Mouse (Mus musculus): ENCODE results near the gene Rere. TPM values are rescaled to one million over a fixed set of nuclear protein-coding genes. Genes with fewer than 3 reads are reported as not detected.

Rere gene
- polyA plus RNA-seq, 1 experiment from 2014 or later = 30.3 TPM

GRCm38 (mm10) chr4:150239087-150239480, 42.4 kb upstream of the Rere start:
- no peak overlapping the region for H3K27ac ChIP-seq (ENCODE audit: low read length)
- peaks cover 28% of the 10 kb centered on the region for H3K4me1 ChIP-seq (replicated peaks; ENCODE audit: control insufficient read depth, insufficient read depth, low read length)
- peak overlapping the region; percentile 75 for H3K4me3 ChIP-seq (ENCODE audit: low read length)
- no peaks in the 10 kb centered on the region for H3K9me3 ChIP-seq (ENCODE audit: control insufficient read depth, low read length)
- peak overlapping the region; percentile 84 for H3K9ac ChIP-seq (ENCODE audit: low read length)
- 29% methylated on average over 5 of the region's 5 CpGs for WGBS
- ATAC-seq (ENCODE audit: low read depth) = no peak
- peaks cover 31% of the 10 kb centered on the region for H3K36me3 ChIP-seq (ENCODE audit: control insufficient read depth, insufficient read depth, low read length)
- H3K4me2 ChIP-seq (ENCODE audit: low read depth, low read length) = peak overlapping the region; percentile 73
- no peaks in the 10 kb centered on the region for H3K27me3 ChIP-seq (ENCODE audit: control insufficient read depth, insufficient read depth, low read depth, low read length)

DNA sequence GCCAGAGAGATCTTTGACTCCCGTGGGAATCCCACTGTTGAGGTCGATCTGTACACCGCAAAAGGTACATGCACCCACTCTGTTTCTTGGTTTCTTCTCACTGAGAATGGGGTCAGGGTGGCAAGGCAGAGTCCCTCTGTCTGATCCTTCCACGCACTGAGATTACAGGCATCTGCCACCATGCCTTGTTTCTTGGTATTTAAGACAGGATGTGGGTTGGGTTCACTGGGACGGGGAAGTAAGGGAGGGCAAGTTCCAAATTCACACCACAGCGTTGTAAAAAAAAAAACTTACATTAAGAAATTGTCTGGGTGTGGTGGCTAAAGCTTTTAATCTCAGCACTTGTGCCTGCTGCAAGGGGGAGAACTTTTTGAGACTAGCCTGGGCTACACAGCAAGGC, 41.9 kb upstream of the Rere start:
- Histone ChIP-seq H3K36me3 (ENCODE audit: control insufficient read depth, insufficient read depth, low read length) (peaks cover 35% of the 10 kb centered on the region), H3K9me3 (ENCODE audit: control insufficient read depth, low read length) (no peaks in the 10 kb centered on the region), H3K27me3 (ENCODE audit: control insufficient read depth, insufficient read depth, low read depth, low read length) (no peaks in the 10 kb centered on the region), H3K9ac (ENCODE audit: low read length) (0 out of 2 replicates have a peak overlapping the region, but pooled peaks have one; percentile 12), H3K4me2 (ENCODE audit: low read depth, low read length) (peak overlapping the region; percentile 73), H3K4me1 (replicated peaks; ENCODE audit: control insufficient read depth, insufficient read depth, low read length) (peaks cover 28% of the 10 kb centered on the region), H3K4me3 (ENCODE audit: low read length) (peak overlapping the region; percentile 75), H3K27ac (ENCODE audit: low read length) (peak overlapping the region; percentile 7; the same call in 1 of the 2 replicates)
- WGBS = 24% methylated on average over 6 of the region's 6 CpGs
- ATAC-seq (ENCODE audit: low read depth) = no peak

GRCm38 (mm10) chr4:150239951-150240368, 41.5 kb upstream of the Rere start:
- Histone ChIP-seq H3K4me3 (ENCODE audit: low read length) (peak overlapping the region; percentile 12; the same call in 1 of the 2 replicates), H3K27me3 (ENCODE audit: control insufficient read depth, insufficient read depth, low read depth, low read length) (no peaks in the 10 kb centered on the region), H3K9me3 (ENCODE audit: control insufficient read depth, low read length) (no peaks in the 10 kb centered on the region), H3K4me1 (replicated peaks; ENCODE audit: control insufficient read depth, insufficient read depth, low read length) (peaks cover 28% of the 10 kb centered on the region), H3K9ac (ENCODE audit: low read length) (no peak overlapping the region), H3K4me2 (ENCODE audit: low read depth, low read length) (peak overlapping the region; percentile 73), H3K36me3 (ENCODE audit: control insufficient read depth, insufficient read depth, low read length) (peaks cover 39% of the 10 kb centered on the region), H3K27ac (ENCODE audit: low read length) (peak overlapping the region; percentile 7; the same call in 1 of the 2 replicates)
- ATAC-seq (ENCODE audit: low read depth) = no peak
- WGBS = 12% methylated on average over 6 of the region's 6 CpGs

DNA sequence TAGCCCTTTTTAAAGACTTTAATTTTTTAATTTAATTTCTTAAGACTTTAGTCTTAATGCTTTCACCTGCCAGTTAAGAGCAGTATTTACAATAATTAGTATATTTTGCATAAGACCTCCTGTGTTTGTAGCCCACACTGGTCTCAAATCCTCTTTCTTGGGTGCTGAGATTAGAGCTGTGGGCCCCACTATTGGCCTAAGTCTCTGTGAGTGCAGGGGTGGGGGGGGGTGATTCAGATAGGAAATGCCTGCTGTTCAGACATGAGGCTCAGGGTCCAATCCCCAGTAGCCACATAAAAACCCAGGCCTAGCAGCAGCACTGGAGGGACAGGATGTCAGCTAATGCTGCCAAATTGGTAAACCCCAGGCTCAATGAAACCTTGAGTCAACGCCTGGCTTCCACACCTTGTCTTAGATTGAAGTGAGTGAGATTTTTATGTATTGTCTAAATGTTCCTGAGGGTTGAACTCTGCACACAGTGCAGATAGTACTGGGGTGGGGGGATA, 41.0 kb upstream of the Rere start:
- 50% methylated on average over 1 of the region's 1 CpGs for WGBS
- H3K36me3 ChIP-seq (ENCODE audit: control insufficient read depth, insufficient read depth, low read length) = peaks cover 39% of the 10 kb centered on the region
- peaks cover 28% of the 10 kb centered on the region for H3K4me1 ChIP-seq (replicated peaks; ENCODE audit: control insufficient read depth, insufficient read depth, low read length)
- no peaks in the 10 kb centered on the region for H3K9me3 ChIP-seq (ENCODE audit: control insufficient read depth, low read length)
- no peak overlapping the region for H3K4me2 ChIP-seq (ENCODE audit: low read depth, low read length)
- ATAC-seq (ENCODE audit: low read depth) = no peak
- H3K9ac ChIP-seq (ENCODE audit: low read length) = no peak overlapping the region
- no peak overlapping the region for H3K4me3 ChIP-seq (ENCODE audit: low read length)
- H3K27ac ChIP-seq (ENCODE audit: low read length) = no peak overlapping the region
- H3K27me3 ChIP-seq (ENCODE audit: control insufficient read depth, insufficient read depth, low read depth, low read length) = no peaks in the 10 kb centered on the region

- no peak for ATAC-seq (ENCODE audit: low read depth)
- no peak overlapping the region for H3K4me3 ChIP-seq (ENCODE audit: low read length)
- no peak overlapping the region for H3K27ac ChIP-seq (ENCODE audit: low read length)
- H3K27me3 ChIP-seq (ENCODE audit: control insufficient read depth, insufficient read depth, low read depth, low read length) = no peaks in the 10 kb centered on the region
- peaks cover 24% of the 10 kb centered on the region for H3K4me1 ChIP-seq (replicated peaks; ENCODE audit: control insufficient read depth, insufficient read depth, low read length)
- no peak overlapping the region for H3K9ac ChIP-seq (ENCODE audit: low read length)
- WGBS = 74% methylated on average over 4 of the region's 4 CpGs
- no peak overlapping the region for H3K4me2 ChIP-seq (ENCODE audit: low read depth, low read length)
- no peaks in the 10 kb centered on the region for H3K9me3 ChIP-seq (ENCODE audit: control insufficient read depth, low read length)
- peaks cover 52% of the 10 kb centered on the region for H3K36me3 ChIP-seq (ENCODE audit: control insufficient read depth, insufficient read depth, low read length)
These were observed 39.7 kb upstream of the Rere start for GRCm38 (mm10) chr4:150241708-150242107.

DNA sequence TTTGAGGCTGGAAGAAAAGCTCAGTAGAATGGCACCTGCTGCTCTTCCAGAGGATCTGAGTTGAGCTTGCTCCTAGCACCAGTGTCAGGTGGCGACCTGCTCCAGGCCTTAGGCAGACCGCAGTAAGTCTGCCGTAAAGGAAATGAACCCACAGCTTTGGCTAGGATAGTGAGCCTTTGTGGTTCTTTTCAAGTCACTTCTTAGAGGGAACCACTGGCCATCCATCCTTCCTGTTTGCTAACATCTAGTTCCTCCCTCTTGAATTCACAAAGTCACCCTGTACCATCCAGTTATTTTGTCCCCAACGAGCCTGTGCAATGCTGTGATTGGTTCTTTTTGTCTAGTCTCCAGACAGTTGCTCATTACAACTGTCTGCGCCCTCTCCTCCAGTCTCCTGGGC, 38.7 kb upstream of the Rere start:
- 78% methylated on average over 5 of the region's 5 CpGs for WGBS
- no peaks in the 10 kb centered on the region for H3K9me3 ChIP-seq (ENCODE audit: control insufficient read depth, low read length)
- H3K36me3 ChIP-seq (ENCODE audit: control insufficient read depth, insufficient read depth, low read length) = peaks cover 59% of the 10 kb centered on the region
- H3K27me3 ChIP-seq (ENCODE audit: control insufficient read depth, insufficient read depth, low read depth, low read length) = no peaks in the 10 kb centered on the region
- ATAC-seq (ENCODE audit: low read depth) = no peak
- H3K27ac ChIP-seq (ENCODE audit: low read length) = no peak overlapping the region
- H3K4me3 ChIP-seq (ENCODE audit: low read length) = no peak overlapping the region
- peaks cover 24% of the 10 kb centered on the region for H3K4me1 ChIP-seq (replicated peaks; ENCODE audit: control insufficient read depth, insufficient read depth, low read length)
- H3K9ac ChIP-seq (ENCODE audit: low read length) = no peak overlapping the region
- H3K4me2 ChIP-seq (ENCODE audit: low read depth, low read length) = no peak overlapping the region

DNA sequence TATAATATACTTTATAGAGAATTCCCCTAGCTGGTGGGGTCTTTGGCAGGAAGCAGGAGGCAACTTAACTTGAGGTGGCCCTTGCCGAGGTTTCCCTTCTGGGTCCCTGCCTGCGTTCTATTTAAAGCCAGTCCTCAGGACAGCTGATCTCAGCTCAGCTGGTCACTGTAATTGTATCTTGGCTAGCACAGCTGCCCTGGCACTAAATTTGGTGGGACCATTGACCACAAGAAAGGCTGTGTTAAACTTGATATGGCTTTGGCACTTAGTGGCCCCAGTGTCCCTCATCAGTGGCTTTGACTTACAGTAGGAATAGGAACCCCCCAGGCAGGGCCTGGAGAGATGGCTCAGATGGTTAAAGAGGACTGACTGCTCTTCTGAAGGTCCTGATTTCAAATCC, 35.6 kb upstream of the Rere start:
- H3K27ac ChIP-seq (ENCODE audit: low read length) = no peak overlapping the region
- no peak for ATAC-seq (ENCODE audit: low read depth)
- WGBS = 55% methylated on average over 2 of the region's 2 CpGs
- no peak overlapping the region for H3K4me2 ChIP-seq (ENCODE audit: low read depth, low read length)
- H3K27me3 ChIP-seq (ENCODE audit: control insufficient read depth, insufficient read depth, low read depth, low read length) = no peaks in the 10 kb centered on the region
- no peak overlapping the region for H3K4me3 ChIP-seq (ENCODE audit: low read length)
- H3K4me1 ChIP-seq (replicated peaks; ENCODE audit: control insufficient read depth, insufficient read depth, low read length) = peaks cover 8% of the 10 kb centered on the region
- no peaks in the 10 kb centered on the region for H3K9me3 ChIP-seq (ENCODE audit: control insufficient read depth, low read length)
- no peak overlapping the region for H3K9ac ChIP-seq (ENCODE audit: low read length)
- peaks cover 73% of the 10 kb centered on the region for H3K36me3 ChIP-seq (ENCODE audit: control insufficient read depth, insufficient read depth, low read length)

- ATAC-seq (ENCODE audit: low read depth) = peak; percentile 62
- WGBS = 58% methylated on average over 5 of the region's 5 CpGs
These were observed 33.4 kb upstream of the Rere start for GRCm38 (mm10) chr4:150248009-150248408.

GRCm38 (mm10) chr4:150248917-150249316, 32.5 kb upstream of the Rere start:
- H3K36me3 ChIP-seq (ENCODE audit: control insufficient read depth, insufficient read depth, low read length) = peaks cover 51% of the 10 kb centered on the region
- no peak overlapping the region for H3K4me3 ChIP-seq (ENCODE audit: low read length)
- 77% methylated on average over 5 of the region's 5 CpGs for WGBS
- H3K27ac ChIP-seq (ENCODE audit: low read length) = no peak overlapping the region
- no peaks in the 10 kb centered on the region for H3K27me3 ChIP-seq (ENCODE audit: control insufficient read depth, insufficient read depth, low read depth, low read length)
- no peak overlapping the region for H3K9ac ChIP-seq (ENCODE audit: low read length)
- no peak for ATAC-seq (ENCODE audit: low read depth)
- no peak overlapping the region for H3K4me2 ChIP-seq (ENCODE audit: low read depth, low read length)
- H3K9me3 ChIP-seq (ENCODE audit: control insufficient read depth, low read length) = no peaks in the 10 kb centered on the region
- 0 out of 2 replicates have a peak, but pooled peaks cover 2% of the 10 kb centered on the region for H3K4me1 ChIP-seq (replicated peaks; ENCODE audit: control insufficient read depth, insufficient read depth, low read length)

More at GRCm38 (mm10) chr4:150248009-150248408, 33.4 kb upstream of the Rere start:
- H3K27me3 ChIP-seq (ENCODE audit: control insufficient read depth, insufficient read depth, low read depth, low read length) = no peaks in the 10 kb centered on the region
- H3K36me3 ChIP-seq (ENCODE audit: control insufficient read depth, insufficient read depth, low read length) = peaks cover 57% of the 10 kb centered on the region
- H3K27ac ChIP-seq (ENCODE audit: low read length) = no peak overlapping the region
- H3K4me2 ChIP-seq (ENCODE audit: low read depth, low read length) = no peak overlapping the region
- H3K4me3 ChIP-seq (ENCODE audit: low read length) = no peak overlapping the region
- H3K9me3 ChIP-seq (ENCODE audit: control insufficient read depth, low read length) = no peaks in the 10 kb centered on the region
- no peak overlapping the region for H3K9ac ChIP-seq (ENCODE audit: low read length)
- 0 out of 2 replicates have a peak, but pooled peaks cover 2% of the 10 kb centered on the region for H3K4me1 ChIP-seq (replicated peaks; ENCODE audit: control insufficient read depth, insufficient read depth, low read length)

Data from lung, embryonic 16.5 days (tissue).